Mouse (Mus musculus): ENCODE results near the gene Krt86.

Gene Krt86

GRCm38 (mm10) chr15:101472952-101473528 lies at the start of gene Krt86:
Krt86 (plus strand) TSS chr15:101473478.
- DNase-seq (ENCODE audit: low spot score in 2 of 2), result no peak

GRCm38 (mm10) chr15:101424914-101425313 lies 48.4 kb upstream of the Krt86 start:
- no peak for DNase-seq (ENCODE audit: low spot score in 2 of 2)

GRCm38 (mm10) chr15:101436611-101437010 lies 36.7 kb upstream of the Krt86 start:
- DNase-seq (ENCODE audit: low spot score in 2 of 2), result no peak

GRCm38 (mm10) chr15:101438555-101438954 lies 34.7 kb upstream of the Krt86 start, which contains the start of gene Krt87:
Krt87 (minus strand) TSS chr15:101438804.
- DNase-seq (ENCODE audit: low spot score in 2 of 2), result no peak

- DNase-seq (ENCODE audit: low spot score in 2 of 2), result no peak
Measured at GRCm38 (mm10) chr15:101440837-101441236, 32.4 kb upstream of the Krt86 start.

GRCm38 (mm10) chr15:101446572-101446971 lies 26.7 kb upstream of the Krt86 start:
- DNase-seq (ENCODE audit: low spot score in 2 of 2), result no peak

GRCm38 (mm10) chr15:101447444-101447843 lies 25.8 kb upstream of the Krt86 start, which contains the start of gene Krt88:
Krt88 (plus strand) TSS chr15:101447744.
- no peak for DNase-seq (ENCODE audit: low spot score in 2 of 2)

- peak in 1 of 2 experiments; percentile 41 for DNase-seq (ENCODE audit: low spot score in 2 of 2)
Measured at GRCm38 (mm10) chr15:101453093-101453736, 20.1 kb upstream of the Krt86 start.

GRCm38 (mm10) chr15:101454774-101455173 lies 18.5 kb upstream of the Krt86 start:
- no peak for DNase-seq (ENCODE audit: low spot score in 2 of 2)

GRCm38 (mm10) chr15:101455292-101455691 lies 18.0 kb upstream of the Krt86 start:
- DNase-seq (ENCODE audit: low spot score in 2 of 2), result no peak

GRCm38 (mm10) chr15:101455891-101456290 lies 17.4 kb upstream of the Krt86 start:
- DNase-seq (ENCODE audit: low spot score in 2 of 2), result no peak

- no peak for DNase-seq (ENCODE audit: low spot score in 2 of 2)
Measured at GRCm38 (mm10) chr15:101458361-101458930, 14.8 kb upstream of the Krt86 start.

GRCm38 (mm10) chr15:101459283-101459682 lies 14.0 kb upstream of the Krt86 start:
- DNase-seq (ENCODE audit: low spot score in 2 of 2), result no peak

GRCm38 (mm10) chr15:101463651-101464050 lies 9.6 kb upstream of the Krt86 start, which contains the start of gene Krt81:
Krt81 (minus strand) TSS chr15:101463751.
- DNase-seq (ENCODE audit: low spot score in 2 of 2), result no peak

GRCm38 (mm10) chr15:101469093-101469492 lies 4.2 kb upstream of the Krt86 start:
- DNase-seq (ENCODE audit: low spot score in 2 of 2), result no peak

- DNase-seq (ENCODE audit: low spot score in 2 of 2), result peak in 1 of 2 experiments; percentile 17
Measured at GRCm38 (mm10) chr15:101479007-101479665, 5.9 kb downstream of the Krt86 start.

GRCm38 (mm10) chr15:101479666-101480060 lies 6.4 kb downstream of the Krt86 start:
- no peak for DNase-seq (ENCODE audit: low spot score in 2 of 2)

GRCm38 (mm10) chr15:101482056-101482455 lies 8.8 kb downstream of the Krt86 start:
- no peak for DNase-seq (ENCODE audit: low spot score in 2 of 2)

- DNase-seq (ENCODE audit: low spot score in 2 of 2), result no peak
Measured at GRCm38 (mm10) chr15:101483646-101484045, 10.4 kb downstream of the Krt86 start.

- no peak for DNase-seq (ENCODE audit: low spot score in 2 of 2)
Measured at GRCm38 (mm10) chr15:101484939-101485338, 11.7 kb downstream of the Krt86 start.

GRCm38 (mm10) chr15:101485911-101486635 lies 12.8 kb downstream of the Krt86 start:
- DNase-seq (ENCODE audit: low spot score in 2 of 2), result no peak

GRCm38 (mm10) chr15:101491431-101491830 lies 18.2 kb downstream of the Krt86 start, which contains the start of gene Krt83:
Krt83 (minus strand) TSS chr15:101491512.
- DNase-seq (ENCODE audit: low spot score in 2 of 2), result no peak
